Mouse (Mus musculus) heart, embryonic 15.5 days (tissue): ENCODE measurements around the gene Gm44503. TPM values are rescaled to one million over a fixed set of nuclear protein-coding genes. Genes with fewer than 3 reads are reported as not detected.

Experiments used
- ATAC-seq: fragments of 200-750 bp; cut with Nextera tagmentation; replicated peaks from 2 replicates; pipeline ENCODE4 v1.8.0; 2017; ENCODE audit warnings: low read depth, moderate TSS enrichment; ENCODE audit not compliant: insufficient number of reproducible peaks, insufficient read depth, low FRiP score
- H3K27ac ChIP-seq: fragments of 300-500 bp; sonication (generic); 2 replicates; pipeline ENCODE4 v1.5.1; 2015; ENCODE audit warnings: mild to moderate bottlenecking, inconsistent platforms
- H3K27me3 ChIP-seq: fragments of 300-500 bp; sonication (generic); 2 replicates; pipeline ENCODE4 v1.6.1; 2015; ENCODE audit warnings: inconsistent platforms
- H3K36me3 ChIP-seq: fragments of 300-500 bp; sonication (generic); 2 replicates; pipeline ENCODE4 v1.6.1; 2015; ENCODE audit warnings: mild to moderate bottlenecking, inconsistent platforms
- H3K4me1 ChIP-seq: fragments of 300-500 bp; sonication (generic); replicated peaks from 2 replicates; pipeline ENCODE4 v1.6.1; 2015; ENCODE audit warnings: inconsistent platforms
- H3K4me2 ChIP-seq: fragments of 300-500 bp; sonication (generic); 2 replicates; pipeline ENCODE4 v1.6.1; 2015; ENCODE audit warnings: inconsistent platforms, mild to moderate bottlenecking, moderate library complexity
- H3K4me3 ChIP-seq: fragments of 300-500 bp; sonication (generic); 2 replicates; pipeline ENCODE4 v1.5.1; 2015; ENCODE audit warnings: mild to moderate bottlenecking, inconsistent platforms
- H3K9ac ChIP-seq: fragments of 300-500 bp; sonication (generic); 2 replicates; pipeline ENCODE4 v1.6.1; 2015; ENCODE audit warnings: mild to moderate bottlenecking, inconsistent platforms
- H3K9me3 ChIP-seq: fragments of 300-500 bp; sonication (generic); replicated peaks from 2 replicates; pipeline ENCODE4 v1.6.1; 2016; ENCODE audit warnings: inconsistent platforms
- WGBS: fragments of 180-500 bp; shearing (Covaris S2); methylation state at CpG from one replicate; pipeline ENCODE4 v1.1.7; 2015; ENCODE audit warnings: mixed read lengths; 5-methylcytosine and 5-hydroxymethylcytosine counted together
- polyA plus RNA-seq: library from polyadenylated mRNA; unstranded; fragments of >200 nt; fragmentation: Nextera tagmentation; extraction: Ambion mirVana; gene quantifications from 2 replicates; pipeline ENCODE4 v1.2.1, GENCODE M21; 2015

Gene Gm44503
- polyA plus RNA-seq, 1 experiment from 2014 or later: not detected

DNA sequence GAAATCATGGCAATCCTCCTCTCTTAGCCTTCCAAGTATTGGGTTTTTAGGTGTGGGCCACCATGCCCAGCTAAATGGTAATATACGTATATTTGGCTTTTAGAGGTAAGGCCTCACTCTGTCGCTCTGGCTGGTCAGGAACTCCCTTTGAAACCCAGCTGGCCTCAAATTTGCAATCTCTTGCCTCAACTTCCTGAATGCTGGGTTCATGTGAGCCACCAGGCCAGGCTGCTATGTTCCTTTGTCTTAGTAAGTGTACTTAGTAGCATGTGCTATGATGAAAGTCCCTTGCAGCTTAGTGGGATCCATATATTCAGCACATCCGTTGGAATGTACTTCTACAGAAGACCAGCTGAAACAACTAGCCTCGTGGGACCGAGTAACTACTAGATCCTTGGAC is 16.1 kb downstream of the Gm44503 start:
- no peak for ATAC-seq
- WGBS: 79% methylated on average over 5 of the region's 5 CpGs

DNA sequence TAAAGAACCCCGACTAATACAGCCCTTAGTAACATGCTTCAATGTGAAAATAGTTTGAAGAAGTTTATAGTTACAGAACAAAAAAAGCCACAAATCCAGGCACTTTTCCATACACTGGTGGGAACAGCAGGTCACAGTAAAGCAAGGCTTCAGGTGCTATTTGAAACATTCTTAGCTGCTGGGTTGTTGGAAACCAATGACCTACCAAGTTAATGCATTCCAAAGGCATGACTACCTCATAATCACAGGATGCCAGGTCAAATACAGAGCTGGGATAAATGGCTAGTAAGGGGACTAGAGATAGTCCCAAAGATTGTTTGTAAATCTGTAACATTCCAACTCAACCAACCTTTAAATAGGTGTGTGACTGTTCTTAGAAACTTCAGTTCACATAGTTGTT is 16.6 kb downstream of the Gm44503 start:
- Histone ChIP-seq H3K27ac (no peak overlapping the region), H3K4me3 (no peak overlapping the region), H3K9me3 (no peaks in the 10 kb centered on the region), H3K9ac (no peak overlapping the region), H3K4me1 (no peaks in the 10 kb centered on the region), H3K36me3 (no peaks in the 10 kb centered on the region), H3K27me3 (no peaks in the 10 kb centered on the region), H3K4me2 (no peak overlapping the region)
- ATAC-seq: no peak
- 79% methylated on average over 1 of the region's 1 CpGs for WGBS

More for the DNA sequence above, 16.1 kb downstream of the Gm44503 start:
- Histone ChIP-seq H3K9me3 (no peaks in the 10 kb centered on the region), H3K27me3 (no peaks in the 10 kb centered on the region), H3K4me2 (no peak overlapping the region), H3K9ac (no peak overlapping the region), H3K4me1 (no peaks in the 10 kb centered on the region), H3K27ac (no peak overlapping the region), H3K36me3 (no peaks in the 10 kb centered on the region), H3K4me3 (no peak overlapping the region)

DNA sequence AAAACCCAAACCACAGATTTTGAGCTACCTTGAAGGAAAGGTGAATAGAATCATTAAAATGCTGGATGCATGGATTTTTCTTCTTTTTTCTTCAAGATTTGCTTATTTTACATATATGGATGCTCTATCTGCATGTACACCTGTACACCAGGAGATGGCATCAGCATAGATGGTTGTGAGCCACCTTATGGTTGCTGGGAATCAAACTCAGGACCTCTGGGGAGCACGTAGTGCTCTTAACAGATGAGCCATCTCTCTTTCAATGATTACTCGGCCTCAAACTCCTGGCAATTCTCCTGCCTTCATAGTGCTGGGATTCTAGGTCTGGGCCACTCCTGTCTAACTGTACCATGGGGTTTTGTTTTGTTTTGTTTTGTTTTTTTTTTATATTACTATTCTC is 24.4 kb downstream of the Gm44503 start:
- H3K27me3 ChIP-seq: no peaks in the 10 kb centered on the region
- no peaks in the 10 kb centered on the region for H3K9me3 ChIP-seq
- ATAC-seq: no peak
- H3K4me1 ChIP-seq: peaks cover 10% of the 10 kb centered on the region
- no peak overlapping the region for H3K9ac ChIP-seq
- no peak overlapping the region for H3K27ac ChIP-seq
- H3K4me2 ChIP-seq: no peak overlapping the region
- WGBS: 77% methylated on average over 2 of the region's 2 CpGs
- H3K4me3 ChIP-seq: no peak overlapping the region
- no peaks in the 10 kb centered on the region for H3K36me3 ChIP-seq

DNA sequence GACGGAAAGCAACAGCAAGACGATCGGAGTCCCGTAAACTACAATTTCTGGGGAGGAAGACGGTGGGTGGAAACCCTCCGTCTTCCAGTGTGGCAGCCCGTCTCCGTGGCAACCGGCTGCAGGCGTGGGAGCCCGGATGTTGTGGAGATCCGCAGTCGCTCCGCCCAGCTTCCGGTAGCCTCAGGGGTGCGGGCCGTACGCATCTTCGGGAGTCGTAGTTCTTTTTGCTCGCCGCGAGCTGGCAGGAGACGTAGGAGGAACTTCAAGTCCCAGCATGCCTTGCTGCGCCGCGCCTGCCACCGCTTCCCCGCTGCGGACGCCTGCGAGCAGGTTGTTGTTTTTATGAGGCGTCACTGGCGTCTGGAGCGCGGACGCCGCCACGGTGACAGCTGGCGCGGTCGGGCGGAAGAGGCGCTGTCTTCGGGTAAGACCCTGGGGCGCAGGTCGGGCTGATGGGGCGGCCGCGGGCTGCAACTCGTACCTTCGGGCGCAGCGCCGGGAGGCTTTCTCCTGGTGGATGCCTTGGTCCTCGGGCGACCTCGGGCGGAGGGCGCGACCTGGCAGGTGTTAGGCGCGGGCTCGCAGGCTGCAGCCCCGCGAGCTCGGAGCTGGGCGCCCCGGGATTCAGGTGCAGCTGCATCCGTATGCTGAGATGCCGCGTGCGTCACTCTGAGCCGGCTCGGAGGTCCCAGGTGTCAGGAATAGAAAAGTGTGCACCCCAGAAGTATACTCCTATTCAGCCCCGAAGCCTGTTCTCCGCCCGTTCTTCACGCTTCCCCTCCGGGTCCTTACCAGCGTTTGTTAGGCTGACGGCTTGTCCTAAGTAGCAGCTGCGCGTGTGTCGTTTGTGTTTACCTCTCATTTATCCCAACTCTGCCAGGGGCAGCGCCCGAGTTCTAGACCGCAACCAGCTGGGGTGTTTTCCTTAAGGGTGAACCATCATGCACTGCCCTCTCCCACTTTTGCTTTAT is 26.9 kb downstream of the Gm44503 start, which contains the start of the genes Ccpg1os and Ccpg1:
Gene Ccpg1os, minus strand, starts transcription at position 133 of the 971 bp plus-strand sequence.
Gene Ccpg1, plus strand, starts transcription at position 180 of the 971 bp plus-strand sequence.
- ATAC-seq: peak; percentile 99
- Histone ChIP-seq H3K27ac (peak within 1 kb of the TSS; percentile 68), H3K4me3 (peak within 1 kb of the TSS; percentile 87), H3K4me1 (peaks cover 10% of the 10 kb centered on the region), H3K36me3 (no peaks in the 10 kb centered on the region), H3K4me2 (peak within 1 kb of the TSS; percentile 74), H3K9me3 (no peaks in the 10 kb centered on the region), H3K9ac (peak within 1 kb of the TSS; percentile 67), H3K27me3 (no peaks in the 10 kb centered on the region)
- under 1% methylated on average over 88 of the region's 88 CpGs for WGBS

DNA sequence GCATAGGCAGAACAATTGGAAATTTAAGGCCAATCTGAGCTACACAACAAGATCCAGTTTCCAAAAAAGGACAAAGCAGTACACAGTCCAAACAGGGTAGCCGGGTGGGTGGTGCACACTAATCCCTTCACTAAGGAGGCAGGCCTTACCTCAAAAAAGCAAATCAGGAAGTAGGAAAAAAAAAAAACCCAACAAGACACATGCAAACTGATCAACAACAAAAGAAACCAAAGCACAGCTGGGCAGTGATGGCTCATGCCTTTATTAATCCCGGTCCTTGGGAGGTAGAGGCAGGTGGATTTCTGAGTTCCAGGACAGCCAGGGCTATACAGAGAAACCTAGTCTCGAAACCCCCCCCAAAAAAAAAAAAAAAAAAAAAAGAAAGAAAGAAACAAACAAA is 29.1 kb downstream of the Gm44503 start:
- H3K27me3 ChIP-seq: no peaks in the 10 kb centered on the region
- H3K4me1 ChIP-seq: peaks cover 10% of the 10 kb centered on the region
- no peak overlapping the region for H3K9ac ChIP-seq
- WGBS: 61% methylated on average over 3 of the region's 3 CpGs
- ATAC-seq: no peak
- no peaks in the 10 kb centered on the region for H3K9me3 ChIP-seq
- no peak overlapping the region for H3K27ac ChIP-seq
- H3K4me3 ChIP-seq: no peak overlapping the region
- no peaks in the 10 kb centered on the region for H3K36me3 ChIP-seq
- no peak overlapping the region for H3K4me2 ChIP-seq

DNA sequence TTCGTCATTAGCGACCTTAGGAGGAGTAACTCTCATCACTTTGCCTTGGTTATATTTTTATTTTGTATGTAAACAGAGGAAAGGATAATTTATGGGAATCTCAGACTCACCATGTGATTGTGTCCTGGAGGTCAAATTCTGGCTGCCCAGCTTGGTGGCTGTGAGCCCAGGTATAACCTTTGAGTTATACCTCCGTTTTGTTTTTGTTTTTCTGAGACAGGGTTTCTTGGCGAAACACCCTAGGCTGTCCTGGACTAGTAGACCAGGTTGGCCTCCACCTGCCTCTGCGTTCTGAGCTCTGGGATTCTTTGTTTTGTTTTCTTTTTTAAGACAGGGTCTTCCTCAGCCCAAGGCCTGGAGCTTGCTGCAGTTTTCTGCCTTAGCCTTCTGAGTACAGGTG is 30.1 kb downstream of the Gm44503 start:
- Histone ChIP-seq H3K4me1 (peaks cover 10% of the 10 kb centered on the region), H3K36me3 (no peaks in the 10 kb centered on the region), H3K9ac (no peak overlapping the region), H3K27me3 (no peaks in the 10 kb centered on the region), H3K27ac (no peak overlapping the region), H3K9me3 (no peaks in the 10 kb centered on the region), H3K4me3 (no peak overlapping the region), H3K4me2 (no peak overlapping the region)
- WGBS: 80% methylated on average over 5 of the region's 5 CpGs
- ATAC-seq: no peak

DNA sequence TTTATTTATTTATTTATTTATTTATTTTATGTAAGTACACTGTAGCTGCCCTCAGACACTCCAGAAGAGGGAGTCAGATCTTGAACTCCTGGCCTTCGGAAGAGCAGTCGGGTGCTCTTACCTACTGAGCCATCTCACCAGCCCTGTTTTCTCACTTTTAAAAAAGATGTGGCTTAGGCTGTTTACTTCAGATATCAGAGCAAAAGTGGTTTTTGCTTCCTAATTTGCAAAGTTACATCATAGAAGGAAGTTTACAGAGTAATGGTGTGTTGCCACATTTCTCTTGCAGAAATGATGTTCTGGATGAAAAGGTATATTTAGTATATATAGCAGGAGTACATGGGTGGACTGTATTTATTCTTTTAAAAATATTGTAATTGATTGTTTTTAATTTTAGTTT is 32.8 kb downstream of the Gm44503 start:
- WGBS: 92% methylated on average over 2 of the region's 2 CpGs
- H3K4me1 ChIP-seq: no peaks in the 10 kb centered on the region
- no peak overlapping the region for H3K4me2 ChIP-seq
- no peak overlapping the region for H3K9ac ChIP-seq
- H3K9me3 ChIP-seq: no peaks in the 10 kb centered on the region
- H3K27ac ChIP-seq: no peak overlapping the region
- no peak for ATAC-seq
- no peak overlapping the region for H3K4me3 ChIP-seq
- H3K27me3 ChIP-seq: no peaks in the 10 kb centered on the region
- H3K36me3 ChIP-seq: no peaks in the 10 kb centered on the region

DNA sequence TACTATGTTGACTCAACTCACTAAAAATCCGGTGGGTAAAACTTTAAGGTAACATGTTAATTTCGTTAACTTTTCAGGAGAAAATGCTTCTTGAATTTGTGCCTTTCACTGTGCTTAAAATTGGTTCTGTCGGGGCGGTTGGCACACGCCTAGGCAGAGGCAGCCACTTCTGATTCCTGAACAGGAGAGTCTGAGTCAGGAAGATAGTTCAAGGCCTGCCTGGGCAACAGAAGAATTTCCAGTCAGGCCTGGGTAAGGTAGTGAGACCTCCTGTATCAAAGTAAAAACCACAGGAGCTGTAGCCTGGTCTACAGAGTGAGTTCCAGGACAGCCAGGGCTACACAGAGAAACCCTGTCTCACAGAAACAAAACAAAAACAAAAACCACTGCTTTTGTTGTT is 33.9 kb downstream of the Gm44503 start:
- H3K36me3 ChIP-seq: no peaks in the 10 kb centered on the region
- H3K9me3 ChIP-seq: no peaks in the 10 kb centered on the region
- no peak overlapping the region for H3K9ac ChIP-seq
- H3K4me2 ChIP-seq: no peak overlapping the region
- no peak overlapping the region for H3K27ac ChIP-seq
- H3K27me3 ChIP-seq: no peaks in the 10 kb centered on the region
- ATAC-seq: no peak
- 86% methylated on average over 5 of the region's 5 CpGs for WGBS
- H3K4me1 ChIP-seq: no peaks in the 10 kb centered on the region
- no peak overlapping the region for H3K4me3 ChIP-seq

DNA sequence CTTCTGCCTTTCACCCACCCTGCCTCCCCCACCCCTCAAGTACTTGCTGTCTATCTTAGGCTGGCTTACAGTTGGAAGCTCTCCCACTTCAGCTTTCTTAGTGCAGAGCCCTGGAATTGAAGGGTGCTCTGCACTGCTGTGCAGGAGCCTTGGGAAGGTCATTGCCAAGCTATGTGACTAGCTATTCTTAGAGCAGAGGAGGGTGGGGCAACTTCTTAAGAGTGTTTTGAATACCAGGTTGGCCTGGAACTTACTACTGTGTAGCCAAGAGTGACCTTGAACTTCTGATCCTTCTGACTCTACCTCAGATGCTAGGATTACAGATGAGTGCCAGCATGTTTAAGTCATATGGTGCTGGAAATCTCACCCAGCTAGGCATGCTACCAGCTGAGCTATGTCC is 37.5 kb downstream of the Gm44503 start:
- Histone ChIP-seq H3K4me1 (no peaks in the 10 kb centered on the region), H3K36me3 (no peaks in the 10 kb centered on the region), H3K27ac (no peak overlapping the region), H3K4me2 (no peak overlapping the region), H3K27me3 (no peaks in the 10 kb centered on the region), H3K9me3 (no peaks in the 10 kb centered on the region), H3K4me3 (no peak overlapping the region), H3K9ac (no peak overlapping the region)
- no peak for ATAC-seq

DNA sequence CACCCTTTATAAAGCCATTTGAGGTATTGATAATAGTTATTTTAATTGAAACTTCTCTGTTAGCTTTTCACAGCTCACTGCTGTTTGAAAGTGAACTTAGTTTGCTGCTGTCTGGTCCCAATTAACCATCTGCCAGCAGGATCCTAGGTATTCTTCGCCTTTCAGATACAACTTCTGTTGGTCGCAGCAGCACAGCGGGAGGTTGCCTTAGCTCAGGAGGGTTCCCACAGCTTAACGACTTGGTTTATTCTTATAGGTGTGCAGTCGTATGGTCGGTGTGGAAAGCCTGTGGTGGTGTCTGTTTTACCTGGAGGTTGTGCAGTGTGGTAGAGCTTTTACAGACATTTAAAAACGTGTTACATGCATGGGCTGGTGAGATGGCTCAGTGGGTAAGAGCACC is 38.2 kb downstream of the Gm44503 start:
- Histone ChIP-seq H3K4me1 (no peaks in the 10 kb centered on the region), H3K36me3 (no peaks in the 10 kb centered on the region), H3K4me3 (no peak overlapping the region), H3K9me3 (no peaks in the 10 kb centered on the region), H3K27ac (no peak overlapping the region), H3K4me2 (no peak overlapping the region), H3K27me3 (no peaks in the 10 kb centered on the region), H3K9ac (no peak overlapping the region)
- 62% methylated on average over 7 of the region's 7 CpGs for WGBS
- no peak for ATAC-seq

DNA sequence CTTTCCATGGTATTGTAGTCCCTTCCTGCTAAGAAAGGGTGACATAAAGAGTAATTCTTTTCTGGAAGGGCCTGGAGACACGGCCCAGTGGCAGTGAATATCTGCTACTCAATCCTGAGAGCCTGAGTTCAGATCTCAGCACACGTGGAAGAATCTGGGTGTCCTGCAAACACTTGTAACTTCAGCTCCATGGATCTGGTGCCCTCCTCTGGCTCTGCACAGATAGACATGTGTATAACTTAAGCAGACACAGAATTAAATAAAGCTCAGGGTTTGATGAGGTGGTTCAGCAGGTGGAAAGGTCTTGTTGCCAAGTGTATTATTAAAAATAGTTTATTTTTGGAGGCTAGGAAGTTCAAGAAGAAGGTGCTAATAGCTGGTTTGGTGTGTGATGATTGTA is 41.8 kb downstream of the Gm44503 start:
- WGBS: 64% methylated on average over 2 of the region's 2 CpGs
- Histone ChIP-seq H3K4me2 (no peak overlapping the region), H3K4me1 (no peaks in the 10 kb centered on the region), H3K27me3 (no peaks in the 10 kb centered on the region), H3K4me3 (no peak overlapping the region), H3K36me3 (peaks cover 2% of the 10 kb centered on the region), H3K27ac (no peak overlapping the region), H3K9ac (no peak overlapping the region), H3K9me3 (no peaks in the 10 kb centered on the region)
- no peak for ATAC-seq
